Mouse (Mus musculus) spleen, postnatal 14 days (tissue): ENCODE measurements around the gene Dnajb3.
"Not testable (repeated sequence)": the region's sequence is repeated elsewhere in the genome, so short reads cannot be mapped to it uniquely, and the experiment has no call there.

Experiments used
- DNase-seq, 2 experiments: peaks; one replicate each; pipeline ENCODE4 v3.0.0; 2021 to 2022; ENCODE audit warnings: low spot score in 2 of 2

Gene Dnajb3

DNA sequence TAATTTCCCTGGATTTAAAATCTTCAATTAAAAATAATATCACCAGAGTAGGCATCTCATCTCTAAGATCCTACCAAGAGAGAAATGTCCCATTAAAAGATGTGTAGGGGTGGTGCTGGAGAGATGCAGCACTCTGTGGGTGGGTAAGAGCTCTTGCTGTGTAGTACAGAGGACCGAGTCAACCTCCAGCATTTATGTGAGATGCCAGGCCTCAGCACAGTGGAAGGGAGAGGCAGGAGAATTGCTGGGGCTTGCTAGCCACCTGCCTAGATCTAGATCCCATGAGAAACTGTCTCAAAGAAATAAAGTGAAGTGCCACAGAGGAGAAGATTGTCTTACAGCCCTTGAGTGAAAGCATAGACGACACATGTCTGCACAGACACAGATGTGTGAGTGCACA is 11.0 kb upstream of the Dnajb3 start:
- no peak for DNase-seq

DNA sequence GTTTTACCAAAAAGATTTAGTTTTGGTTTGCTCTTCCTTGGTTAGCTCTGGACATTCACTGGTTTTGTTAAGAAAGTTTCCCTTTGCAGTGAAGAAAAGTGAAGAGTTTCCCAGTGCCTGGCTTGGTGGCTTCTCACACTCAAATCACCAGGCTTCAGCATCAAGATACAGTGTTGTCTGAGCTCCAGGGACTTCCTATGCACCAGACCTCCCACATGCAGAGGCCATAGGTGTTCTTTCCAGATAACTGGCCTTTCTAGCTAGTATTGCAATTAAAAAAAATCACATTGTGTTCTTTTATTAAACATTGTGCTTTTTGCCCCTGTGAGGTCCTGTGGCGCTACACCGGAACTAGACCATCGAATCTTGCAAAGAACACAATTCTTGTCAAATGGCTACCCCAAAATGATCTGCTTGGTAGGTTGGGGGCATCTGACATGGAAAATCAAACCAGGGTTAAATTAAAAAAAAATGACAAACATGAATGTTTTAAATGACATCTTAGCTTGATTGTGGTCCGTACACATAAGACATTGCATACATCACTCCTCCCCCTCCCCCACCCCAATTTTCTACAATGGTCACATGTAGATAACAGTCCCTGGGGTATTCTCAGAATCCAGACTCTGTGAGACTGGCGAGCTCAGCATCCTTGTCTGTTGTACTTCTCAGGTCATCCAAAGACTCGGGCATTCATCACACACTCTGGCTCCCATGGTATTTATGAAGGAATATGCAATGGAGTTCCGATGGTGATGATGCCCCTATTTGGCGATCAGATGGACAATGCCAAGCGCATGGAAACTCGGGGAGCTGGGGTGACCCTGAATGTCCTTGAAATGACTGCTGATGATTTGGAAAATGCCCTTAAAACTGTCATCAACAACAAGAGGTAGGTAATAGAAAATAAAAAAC is 10.1 kb upstream of the Dnajb3 start:
- DNase-seq = no peak

DNA sequence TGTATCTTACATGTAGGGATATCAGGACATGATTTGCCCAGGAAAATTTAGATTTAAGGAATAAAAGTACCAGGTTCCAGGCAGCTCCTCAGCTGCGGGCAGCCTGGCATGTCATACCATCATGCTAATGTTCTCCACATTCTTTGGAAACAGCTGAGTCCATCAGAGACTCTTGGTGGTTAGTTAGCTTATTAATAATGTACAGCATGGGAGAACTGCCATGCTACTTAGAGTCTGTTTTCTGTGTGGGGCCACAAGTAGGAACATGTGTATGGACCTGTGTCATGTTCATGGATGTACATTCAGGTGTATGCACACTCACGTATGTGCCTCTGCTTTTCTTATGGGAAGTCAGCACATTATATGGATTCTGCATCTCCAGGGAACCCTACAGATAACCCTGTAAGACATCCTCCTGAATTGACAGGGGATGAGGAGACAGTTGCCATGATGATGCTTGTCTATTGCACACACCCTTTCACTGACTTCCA is 8.9 kb upstream of the Dnajb3 start:
- no peak for DNase-seq

DNA sequence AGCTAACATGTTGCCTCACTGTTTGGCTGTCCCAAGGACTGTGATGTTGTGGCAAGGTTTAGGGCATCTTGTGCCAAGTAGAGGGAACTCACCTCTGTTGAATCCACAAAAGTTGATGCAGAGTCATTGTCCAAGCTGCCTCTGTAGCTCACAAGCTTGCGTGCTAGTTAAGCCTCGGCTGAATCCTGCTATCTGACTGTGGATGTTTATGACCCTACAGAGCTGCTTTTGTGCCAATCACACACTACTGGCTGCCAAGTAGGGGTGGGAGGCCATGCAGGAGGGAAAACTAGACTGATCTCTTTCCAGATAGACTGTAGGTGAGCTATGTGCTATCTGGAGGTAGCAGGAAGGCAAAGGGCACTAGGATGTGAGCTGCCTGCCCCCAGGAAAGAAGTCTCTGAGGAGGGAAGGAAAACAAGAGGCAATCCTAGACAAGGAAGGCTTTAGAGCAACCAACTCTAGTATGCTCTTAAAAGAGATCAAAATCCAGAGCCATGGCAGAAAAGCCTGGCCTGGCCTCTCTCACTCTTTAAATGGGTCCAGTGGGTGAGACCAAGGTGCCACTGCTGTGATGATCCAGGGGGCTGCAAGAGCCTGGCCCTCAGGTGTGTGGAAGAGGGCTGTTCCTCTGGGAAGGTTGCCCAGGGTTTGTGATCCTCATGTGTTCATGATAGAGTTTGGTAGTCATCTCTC is 8.3 kb upstream of the Dnajb3 start:
- DNase-seq = no peak

DNA sequence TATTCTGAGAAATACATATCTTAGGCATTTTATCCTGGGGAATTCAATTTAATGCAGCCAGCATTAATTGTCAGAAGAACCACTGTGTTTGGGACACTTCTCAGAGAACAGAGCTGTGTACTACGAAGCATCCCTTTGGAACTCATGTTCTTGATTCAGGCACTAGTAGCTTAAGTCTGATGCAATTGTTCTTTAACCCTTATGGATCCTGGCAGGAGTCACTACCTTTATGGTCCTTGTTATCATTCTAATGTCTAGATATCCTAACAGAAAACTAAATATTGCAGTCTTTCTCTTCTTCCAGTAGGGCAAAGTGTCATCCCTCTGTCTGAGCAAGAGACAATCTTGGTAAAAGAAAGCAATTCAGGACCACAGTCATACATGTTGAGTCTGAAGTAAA is 7.5 kb upstream of the Dnajb3 start:
- DNase-seq = no peak

DNA sequence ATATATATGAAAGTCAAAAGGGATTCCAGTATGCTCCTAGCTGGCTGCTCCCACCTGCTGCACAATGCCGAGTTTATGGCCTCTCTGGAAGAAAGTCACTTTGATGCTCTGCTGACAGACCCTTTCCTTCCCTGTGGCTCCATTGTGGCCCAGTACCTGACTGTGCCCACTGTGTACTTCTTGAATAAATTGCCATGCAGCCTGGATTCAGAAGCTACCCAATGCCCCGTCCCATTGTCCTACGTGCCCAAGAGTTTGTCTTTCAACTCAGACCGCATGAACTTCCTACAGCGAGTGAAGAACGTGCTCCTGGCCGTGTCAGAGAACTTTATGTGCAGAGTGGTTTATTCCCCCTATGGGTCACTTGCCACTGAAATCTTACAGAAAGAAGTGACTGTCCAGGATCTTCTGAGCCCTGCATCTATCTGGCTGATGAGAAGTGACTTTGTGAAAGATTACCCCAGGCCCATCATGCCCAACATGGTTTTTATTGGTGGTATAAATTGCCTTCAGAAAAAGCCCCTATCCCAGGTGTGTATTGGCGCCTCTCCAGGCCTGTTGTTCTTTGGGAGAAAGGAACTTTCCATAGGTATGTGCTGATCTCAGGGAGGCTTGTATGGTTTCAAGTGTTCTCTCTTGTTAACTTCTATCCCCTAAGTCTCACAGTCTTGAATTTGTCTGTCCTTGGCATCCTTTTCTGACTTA is 6.9 kb upstream of the Dnajb3 start:
- no peak for DNase-seq

DNA sequence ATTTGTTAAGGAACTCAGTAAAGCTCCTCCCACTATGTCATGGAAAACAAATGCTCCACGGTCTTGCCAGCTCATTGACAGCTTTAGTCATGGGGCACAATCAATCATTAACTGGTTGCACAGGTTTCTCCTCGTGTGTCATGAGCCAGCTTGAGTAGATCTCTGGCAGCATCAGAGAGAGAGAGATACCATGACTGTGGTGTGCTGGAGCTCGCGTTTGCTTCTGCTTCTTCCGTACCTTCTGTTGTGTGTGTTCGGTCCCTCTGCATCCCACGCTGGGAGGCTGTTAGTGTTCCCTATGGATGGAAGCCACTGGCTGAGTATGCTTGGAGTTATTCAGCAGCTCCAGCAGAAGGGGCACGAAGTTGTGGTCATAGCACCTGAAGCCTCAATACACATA is 6.2 kb upstream of the Dnajb3 start, which contains the start of gene Ugt1a1:
Gene Ugt1a1, plus strand, starts transcription at position 148 of the 400 bp plus-strand sequence.
- no peak for DNase-seq

DNA sequence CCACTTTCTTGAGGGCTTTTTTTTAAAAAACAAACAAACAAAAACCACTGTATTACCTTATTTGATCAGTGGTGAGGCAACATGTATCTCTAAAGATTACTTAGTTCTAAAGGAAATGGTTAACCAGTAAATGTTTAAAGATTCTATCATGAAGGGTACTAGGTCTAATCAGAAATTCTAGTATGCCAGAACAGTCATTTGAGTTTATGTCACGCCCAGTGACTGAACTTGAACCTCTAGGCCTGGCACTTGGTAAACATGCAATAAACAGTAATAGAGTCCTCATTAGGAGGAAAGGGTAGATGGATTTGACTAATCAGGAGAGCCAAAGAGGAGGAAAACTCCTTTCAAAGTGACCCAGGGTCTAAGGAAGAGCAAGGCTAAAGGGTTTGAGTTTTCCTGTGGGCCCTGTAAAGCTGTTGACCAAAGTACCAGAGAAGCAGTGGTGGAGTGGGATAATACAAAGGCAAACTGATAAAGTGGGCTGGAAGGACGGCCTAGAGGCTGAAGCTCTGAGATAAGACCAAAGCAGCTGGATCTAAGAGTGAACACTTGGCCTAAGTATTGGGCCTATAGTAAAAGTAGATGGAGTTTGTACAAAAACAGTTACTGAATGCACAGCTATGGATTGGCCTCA is 1.4 kb upstream of the Dnajb3 start:
- no peak for DNase-seq

DNA sequence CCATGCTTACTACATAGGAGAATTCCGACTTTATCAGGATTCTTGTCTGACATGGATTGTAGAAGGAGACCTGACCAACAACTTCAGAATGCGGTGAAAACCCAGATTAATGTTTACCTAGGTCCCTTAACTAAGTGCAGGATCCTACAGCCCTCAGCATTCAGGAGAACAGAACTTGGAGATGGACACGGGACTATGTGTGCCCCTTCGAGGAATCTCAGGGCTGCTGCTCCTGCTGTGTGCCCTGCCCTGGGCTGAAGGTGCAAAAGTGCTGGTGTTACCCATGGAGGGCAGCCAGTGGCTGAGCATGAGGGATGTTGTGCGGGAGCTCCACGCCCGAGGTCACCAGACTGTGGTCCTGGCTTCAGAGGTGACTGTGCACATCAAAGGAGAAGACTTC is 5.1 kb downstream of the Dnajb3 start, which contains the start of gene Ugt1a2:
Gene Ugt1a2, plus strand, starts transcription at position 146 of the 400 bp plus-strand sequence.
- no peak for DNase-seq

DNA sequence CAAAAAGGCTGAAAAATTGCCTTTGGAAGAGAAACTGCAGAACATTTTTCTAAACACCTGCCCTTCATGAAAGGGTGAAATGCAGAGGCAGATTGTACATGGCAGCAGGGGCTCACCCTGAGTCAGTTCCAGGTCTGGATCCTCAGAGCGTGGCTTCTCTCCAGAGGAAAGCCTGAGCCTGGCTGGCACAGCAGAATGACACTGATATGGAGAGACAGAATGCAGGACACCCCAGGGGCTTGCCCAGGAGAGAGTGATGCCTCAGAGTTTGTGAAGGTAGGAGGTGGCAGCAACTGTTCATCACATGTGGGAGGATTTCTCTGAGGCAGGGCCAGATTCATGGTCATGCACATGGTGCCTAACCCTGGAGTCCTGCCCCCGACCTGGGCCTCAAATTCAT is 5.6 kb downstream of the Dnajb3 start:
- DNase-seq = no peak

DNA sequence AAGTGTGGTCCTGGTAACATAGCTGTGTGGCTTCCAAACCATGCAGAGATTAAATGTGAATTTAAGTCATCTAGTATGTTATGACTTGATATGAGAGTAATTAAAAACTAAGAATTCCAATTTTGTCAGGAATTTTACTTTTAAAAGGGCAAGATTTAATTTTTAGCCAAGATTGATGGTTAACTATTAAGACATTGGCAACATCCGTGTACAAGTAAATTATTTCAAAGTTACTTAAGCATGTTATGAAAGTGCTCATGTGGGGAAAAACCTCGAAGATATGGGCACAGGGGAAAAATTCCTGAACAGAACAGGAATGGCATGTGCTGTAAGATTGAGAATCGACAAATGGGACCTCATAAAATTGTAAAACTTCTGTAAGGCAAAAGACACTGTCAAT is 8.1 kb downstream of the Dnajb3 start:
- DNase-seq = no peak

DNA sequence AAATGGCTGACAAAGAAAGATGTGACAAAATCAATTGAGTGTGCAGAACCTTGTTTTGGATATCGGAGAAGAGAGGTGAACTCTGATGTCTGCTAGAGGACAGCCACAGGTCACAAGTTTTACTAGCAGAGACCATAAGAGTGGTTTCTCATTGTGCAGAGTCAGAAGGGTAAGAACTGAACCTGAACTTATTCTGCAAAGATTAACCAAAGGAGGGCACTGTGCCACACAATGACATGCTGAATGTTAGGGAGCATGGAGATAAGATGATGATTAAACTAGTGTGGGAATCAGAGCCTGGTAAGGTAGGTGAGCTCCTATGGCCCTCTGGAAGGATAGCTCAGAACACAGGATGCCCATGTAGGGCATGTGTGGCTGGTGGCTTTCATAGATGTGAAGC is 9.9 kb downstream of the Dnajb3 start:
- DNase-seq = no peak

DNA sequence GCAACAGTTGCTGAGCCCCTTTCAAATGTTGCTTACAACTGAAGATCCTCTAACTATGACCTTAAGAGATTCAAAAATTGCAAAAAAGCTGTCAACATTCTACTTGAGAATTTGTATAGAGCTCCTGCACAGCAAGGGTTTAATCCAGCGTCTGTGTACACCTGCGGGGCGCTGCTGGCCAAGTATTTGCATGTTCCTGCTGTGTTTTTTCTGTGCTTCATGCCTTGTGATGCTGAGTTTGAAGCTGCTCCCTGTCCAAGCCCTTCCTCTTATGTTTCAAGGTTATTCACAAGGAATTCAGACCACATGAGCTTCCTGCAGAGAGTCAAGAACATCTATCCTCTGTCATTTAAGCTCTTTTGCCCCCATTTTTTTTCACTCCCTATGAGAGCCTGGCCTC is 13.4 kb downstream of the Dnajb3 start:
- no peak for DNase-seq

DNA sequence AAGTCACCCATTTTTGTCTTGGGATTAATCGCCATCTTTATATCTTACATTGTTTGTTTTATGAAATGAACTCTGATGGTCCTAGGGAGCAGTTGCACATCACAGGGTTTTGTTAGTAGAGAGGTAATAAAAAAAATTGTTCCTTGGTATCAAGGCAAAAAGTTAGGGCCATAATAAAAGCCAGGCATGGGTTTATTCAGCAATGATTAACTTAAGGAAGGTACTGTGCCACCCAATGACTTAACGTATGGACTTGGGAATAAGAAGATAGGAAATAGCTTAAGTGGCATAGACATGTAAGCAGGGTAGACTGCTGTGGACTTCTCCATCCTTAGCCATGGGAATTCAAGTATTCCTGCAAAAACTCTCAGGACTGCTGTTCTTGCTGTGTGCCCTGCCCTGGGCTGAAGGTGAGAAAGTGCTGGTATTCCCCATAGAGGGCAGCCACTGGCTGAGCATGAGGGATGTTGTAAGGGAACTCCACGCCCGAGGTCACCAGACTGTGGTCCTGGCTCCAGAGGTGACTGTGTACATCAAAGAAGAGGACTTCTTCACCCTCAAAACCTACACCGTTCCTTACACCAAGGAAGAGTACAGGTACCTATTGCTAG is 19.2 kb downstream of the Dnajb3 start:
- DNase-seq = no peak

DNA sequence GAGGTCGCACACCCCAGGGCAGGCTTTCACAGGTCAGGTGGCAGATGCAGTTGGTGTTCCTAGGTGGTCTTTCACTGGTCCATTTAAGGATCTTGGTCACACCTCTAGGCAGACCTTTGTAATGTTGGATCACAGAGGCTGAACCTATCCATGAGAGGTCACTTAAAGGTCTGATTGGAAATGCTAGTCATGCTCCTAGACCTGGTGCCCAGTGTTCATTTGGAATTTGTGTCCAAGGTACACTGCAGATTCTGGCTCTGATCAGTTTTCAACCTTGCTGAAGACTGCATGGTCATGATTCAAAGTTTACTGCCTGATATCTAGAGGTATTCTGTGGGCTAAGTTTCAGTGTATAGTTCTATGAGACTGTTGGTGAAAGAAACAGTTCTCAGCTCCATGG is 25.9 kb downstream of the Dnajb3 start:
- DNase-seq = no peak

DNA sequence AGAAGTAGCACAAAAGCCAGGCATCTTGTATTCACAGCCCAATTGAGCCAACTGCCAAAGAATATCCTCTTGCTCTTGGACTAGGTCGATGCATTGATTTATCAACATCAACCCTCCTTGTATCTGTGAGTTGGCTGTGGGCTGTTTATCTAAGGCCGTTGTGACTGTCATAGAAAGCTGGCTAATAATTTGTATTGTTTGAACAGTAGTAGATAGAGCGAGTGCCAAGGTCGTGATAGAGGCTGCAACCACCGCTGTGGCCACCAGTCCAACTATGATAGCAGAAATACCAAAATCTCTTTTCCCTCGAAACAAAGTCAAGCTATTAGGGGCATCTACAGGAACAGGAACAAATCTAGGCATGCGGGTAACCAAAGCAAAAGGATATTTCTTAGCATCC is 33.4 kb downstream of the Dnajb3 start:
- not testable (repeated sequence) for DNase-seq

DNA sequence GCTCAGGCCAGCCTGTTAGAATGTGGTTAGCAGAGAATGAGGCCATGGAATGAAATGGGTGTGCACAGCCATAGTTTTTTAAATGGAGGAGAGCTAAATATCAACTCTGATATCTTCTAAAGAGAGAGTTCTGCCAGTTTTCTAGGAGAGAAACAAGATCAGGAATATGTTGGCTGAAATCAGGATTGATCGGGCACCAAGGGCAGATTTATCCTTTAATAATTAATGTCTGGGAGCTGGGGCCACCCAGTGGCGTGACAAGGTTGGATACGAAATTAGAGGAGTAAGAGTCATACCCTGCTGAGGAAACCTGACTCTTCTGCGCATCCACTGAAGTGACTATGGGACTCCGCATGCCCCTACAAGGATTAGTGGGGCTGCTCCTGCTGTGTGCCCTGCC is 39.9 kb downstream of the Dnajb3 start, which contains the start of gene Ugt1a5:
Gene Ugt1a5, plus strand, starts transcription at position 302 of the 400 bp plus-strand sequence.
- no peak for DNase-seq

DNA sequence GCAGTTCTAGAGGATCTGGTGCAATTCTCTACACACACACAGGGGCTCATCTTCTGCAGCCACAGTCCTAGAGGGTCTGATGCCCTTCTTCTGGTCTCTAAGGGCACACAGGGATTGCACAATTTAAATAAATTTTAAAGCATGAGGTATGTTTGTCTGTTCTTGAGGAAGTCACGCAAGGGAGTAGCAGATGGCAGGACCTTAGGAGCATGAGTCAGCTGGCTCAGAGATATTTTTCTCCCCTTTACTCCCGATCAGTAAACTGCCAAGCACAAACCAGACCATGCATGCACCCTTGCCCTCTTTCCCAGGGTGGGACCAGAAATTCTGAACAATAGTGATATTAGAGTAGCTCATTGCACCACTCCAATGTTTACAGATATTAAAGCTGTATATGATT is 47.2 kb downstream of the Dnajb3 start:
- DNase-seq = no peak
